Mouse (Mus musculus) stomach, postnatal 0 days (tissue): Measurements from ENCODE around the gene Cirbp.

Experiments
- CTCF ChIP-seq: IDR thresholded peaks from 2 replicates; pipeline ENCODE4 v1.5.1; 2016; ENCODE audit warnings: antibody characterized with exemption, low read depth, mild to moderate bottlenecking, moderate library complexity
- EP300 ChIP-seq: optimal IDR thresholded peaks from 2 replicates; pipeline ENCODE3; 2016; ENCODE audit warnings: antibody characterized with exemption

DNA sequence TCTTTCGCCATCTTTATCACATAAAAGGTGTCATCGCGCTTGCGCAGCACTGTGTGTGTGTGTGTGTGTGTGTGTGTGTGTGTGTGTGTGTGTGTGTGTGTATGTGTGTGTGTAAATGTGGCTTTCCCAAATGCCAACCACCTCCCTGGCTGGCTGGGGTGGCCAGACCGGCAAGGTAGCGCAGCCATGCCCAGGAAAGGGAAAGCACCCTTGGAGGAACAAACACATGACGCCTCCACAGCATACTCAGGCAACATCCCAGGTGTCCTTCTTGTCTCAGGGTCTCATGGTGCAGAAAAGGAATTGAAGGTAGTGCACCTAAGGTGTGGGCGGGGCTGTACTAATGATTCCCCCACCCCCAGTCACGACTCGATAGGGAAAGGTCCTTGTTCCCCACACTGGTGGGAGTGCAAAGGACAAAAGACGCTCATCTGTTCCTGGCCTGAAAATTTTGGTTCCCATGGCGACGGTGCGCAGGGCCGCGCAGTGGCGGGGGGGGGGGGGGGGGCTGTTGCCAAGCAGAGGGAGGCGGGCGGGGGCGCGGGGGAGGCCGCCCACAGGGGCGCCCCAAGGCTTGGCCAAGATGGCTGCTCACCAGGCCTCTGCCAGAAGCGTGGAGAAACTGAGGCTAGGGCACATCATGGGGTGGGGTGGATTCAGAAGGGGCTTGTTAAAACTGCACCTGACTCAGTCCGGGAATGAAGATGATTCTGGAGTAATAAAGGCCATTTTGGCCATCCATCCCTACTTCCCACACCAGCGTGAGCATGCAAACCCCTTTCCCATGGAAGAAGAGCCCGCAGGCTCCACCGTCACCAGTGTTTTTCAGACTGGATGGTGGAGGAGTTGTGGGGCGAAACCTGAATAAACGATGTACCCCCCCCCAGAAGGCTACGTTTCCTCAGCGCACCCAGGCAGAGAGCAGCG lies 27.9 kb upstream of the Cirbp start:
- TF ChIP-seq CTCF (no peak), EP300 (no peak)
